8 mouse cellular contexts compared by ENCODE assay signal in genomic region chr7:31208237-31209054, GRCm38 (mm10). TPM values are rescaled to one million over a fixed set of nuclear protein-coding genes. Genes with fewer than 3 reads are reported as not detected.
DNase-seq lines count a peak whose midpoint lies in the region; ATAC-seq and TF ChIP-seq lines count a peak whose summit lies in the region.

No protein-coding gene starts in this region.

- H3K4me1 ChIP-seq in embryonic facial prominence, embryonic 11.5 days (ENCODE audit: control insufficient read depth, insufficient read depth, low read length), result no peaks in the 10 kb centered on the region
- no peaks in the 10 kb centered on the region for H3K4me1 ChIP-seq in intestine, postnatal 0 days (replicated peaks; ENCODE audit: control insufficient read depth, insufficient read depth, low read length)
- H3K4me1 ChIP-seq in midbrain, embryonic 10.5 days, result peaks cover 9% of the 10 kb centered on the region

- DNase-seq in adrenal gland, postnatal 25 days, result peak; percentile 76
- DNase-seq in embryonic facial prominence, embryonic 11.5 days (ENCODE audit: low spot score), result peak; percentile 89
- peak; percentile 63 to 73 for DNase-seq in left cerebral cortex, postnatal 36 days (ENCODE audit: low spot score in 2 of 2)
- peak; percentile 67 for DNase-seq in midbrain, embryonic 10.5 days (ENCODE audit: low spot score)
- peak; percentile 73 for DNase-seq in right cerebral cortex, postnatal 4 days
- peak; percentile 70 for DNase-seq in yolk sac, embryonic 10.5 days (ENCODE audit: low spot score)

- no peaks in the 10 kb centered on the region for H3K27me3 ChIP-seq in embryonic facial prominence, embryonic 11.5 days (ENCODE audit: control insufficient read depth, insufficient read depth, low read length)
- H3K27me3 ChIP-seq in intestine, postnatal 0 days (replicated peaks; ENCODE audit: control insufficient read depth, insufficient read depth, low read length), result no peaks in the 10 kb centered on the region
- no peaks in the 10 kb centered on the region for H3K27me3 ChIP-seq in midbrain, embryonic 10.5 days (ENCODE audit: low read depth, poor library complexity, severe bottlenecking)

- H3K27ac ChIP-seq in embryonic facial prominence, embryonic 11.5 days (replicated peaks; ENCODE audit: low read depth, low read length), result no peak overlapping the region
- H3K27ac ChIP-seq in intestine, postnatal 0 days (ENCODE audit: low read depth, low read length), result no peak overlapping the region
- H3K27ac ChIP-seq in midbrain, embryonic 10.5 days (replicated peaks), result peak overlapping the region; percentile 85

- WGBS in embryonic facial prominence, embryonic 11.5 days, result 35% methylated on average over 34 of the region's 34 CpGs
- WGBS in intestine, postnatal 0 days, result 39% methylated on average over 34 of the region's 34 CpGs
- 33% methylated on average over 34 of the region's 34 CpGs for WGBS in midbrain, embryonic 10.5 days

- no peaks in the 10 kb centered on the region for H3K9me3 ChIP-seq in embryonic facial prominence, embryonic 11.5 days (replicated peaks; ENCODE audit: control insufficient read depth, low read length)
- H3K9me3 ChIP-seq in intestine, postnatal 0 days (ENCODE audit: control insufficient read depth), result no peaks in the 10 kb centered on the region
- H3K9me3 ChIP-seq in midbrain, embryonic 10.5 days (replicated peaks), result peaks cover 11% of the 10 kb centered on the region; the same call in 1 of the 2 replicates

- TF ChIP-seq CTCF in intestine, postnatal 0 days (IDR thresholded peaks at IDR 0.05; ENCODE audit: low read depth), result peak; percentile 35

- H3K36me3 ChIP-seq in embryonic facial prominence, embryonic 11.5 days (replicated peaks; ENCODE audit: control insufficient read depth, insufficient read depth, low read depth, low read length), result no peaks in the 10 kb centered on the region
- no peaks in the 10 kb centered on the region; the same call in 1 of the 2 replicates for H3K36me3 ChIP-seq in intestine, postnatal 0 days (ENCODE audit: control insufficient read depth, insufficient read depth)
- peaks cover 19% of the 10 kb centered on the region for H3K36me3 ChIP-seq in midbrain, embryonic 10.5 days

- H3K4me3 ChIP-seq in embryonic facial prominence, embryonic 11.5 days (ENCODE audit: low read depth, low read length), result peak overlapping the region; percentile 52
- H3K4me3 ChIP-seq in intestine, postnatal 0 days (ENCODE audit: low read depth, low read length), result peak overlapping the region; percentile 62
- peak overlapping the region; percentile 69 for H3K4me3 ChIP-seq in midbrain, embryonic 10.5 days

- peak; percentile 72 for ATAC-seq in embryonic facial prominence, embryonic 11.5 days (replicated peaks; ENCODE audit: insufficient number of reproducible peaks, low FRiP score, low TSS enrichment, low read depth)
- peak; percentile 96 for ATAC-seq in granulocyte monocyte progenitor cell, adult 5-6 weeks (replicated peaks; ENCODE audit: poor library complexity, severe bottlenecking)
- ATAC-seq in intestine, postnatal 0 days, result peak; percentile 74

- H3K9ac ChIP-seq in embryonic facial prominence, embryonic 11.5 days (replicated peaks; ENCODE audit: low read length), result peak overlapping the region; percentile 71
- peak overlapping the region; percentile 60 for H3K9ac ChIP-seq in intestine, postnatal 0 days (ENCODE audit: low read depth, low read length)

- intact Hi-C loops in left cerebral cortex, postnatal 36 days (cut with DNase I), result no loop called here

- H3K4me2 ChIP-seq in embryonic facial prominence, embryonic 11.5 days (ENCODE audit: low read depth, low read length), result peak overlapping the region; percentile 62
- peak overlapping the region; percentile 65 for H3K4me2 ChIP-seq in intestine, postnatal 0 days (replicated peaks; ENCODE audit: low read depth)

RNA-seq across cellular contexts. Expression of gene Gramd1a, which starts 52.8 kb away (rescaled TPM):
- total RNA-seq in adrenal gland, postnatal 25 days (2021), result 42.9 and 50.5 TPM in 2 replicates
- 76.7 and 76.8 TPM in 2 replicates for polyA plus RNA-seq in embryonic facial prominence, embryonic 11.5 days (2014; fragmentation: Nextera tagmentation; extraction: Ambion mirVana)
- 59.3 and 77.5 TPM in 2 replicates for total RNA-seq in granulocyte monocyte progenitor cell, adult 5-6 weeks (2014; fragmentation: Nextera tagmentation)
- 21.2 and 36.5 TPM in 2 replicates for total RNA-seq in granulocyte monocyte progenitor cell, adult 5-6 weeks (2017)
- polyA plus RNA-seq in intestine, postnatal 0 days (2015; fragmentation: Nextera tagmentation; extraction: Ambion mirVana), result 10.3 and 12.4 TPM in 2 replicates
- total RNA-seq in left cerebral cortex, postnatal 36 days (2021), result 100 to 1,000 TPM in 1 of 2 experiments, 10 to 100 TPM in 1; 94.0 to 120 TPM
- polyA plus RNA-seq in midbrain, embryonic 10.5 days (2016; fragmentation: Nextera tagmentation; extraction: Ambion mirVana), result 90.0 and 120 TPM in 2 replicates
